Mouse (Mus musculus) 3134 (cell line): Measurements from ENCODE around the gene Gm10271.

Experiments
- DNase-seq: peaks from one replicate; pipeline ENCODE4 v3.0.0-alpha.2; 2011; ENCODE audit warnings: low spot score; ENCODE audit not compliant: insufficient read length; ENCODE audit errors: extremely low read depth

Gm10271 gene

GRCm38 (mm10) chr10:116980273-116980672 is 7.9 kb upstream of the Gm10271 start:
- DNase-seq = no peak

DNA sequence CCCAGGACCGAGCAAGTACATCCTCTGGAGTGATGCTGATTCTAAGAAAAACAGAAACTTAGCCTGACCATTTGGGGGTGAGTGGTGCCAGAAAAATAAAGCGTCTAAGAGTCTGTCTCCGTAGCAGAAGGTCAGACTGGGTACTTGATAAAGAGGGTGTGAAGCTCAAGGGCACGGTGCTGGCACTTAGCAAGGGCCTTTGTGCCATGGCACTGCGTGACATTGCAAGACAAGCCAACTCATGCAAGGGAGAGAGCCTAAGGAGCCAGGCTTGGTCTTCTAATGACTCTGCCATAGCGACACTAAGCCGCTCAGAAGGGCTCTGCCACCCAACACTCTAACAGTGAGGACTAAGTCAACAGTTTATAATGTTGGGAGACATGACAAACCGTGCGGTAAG is 6.4 kb upstream of the Gm10271 start:
- no peak for DNase-seq

- DNase-seq = no peak
Measured at GRCm38 (mm10) chr10:116977858-116978257, 5.4 kb upstream of the Gm10271 start.

DNA sequence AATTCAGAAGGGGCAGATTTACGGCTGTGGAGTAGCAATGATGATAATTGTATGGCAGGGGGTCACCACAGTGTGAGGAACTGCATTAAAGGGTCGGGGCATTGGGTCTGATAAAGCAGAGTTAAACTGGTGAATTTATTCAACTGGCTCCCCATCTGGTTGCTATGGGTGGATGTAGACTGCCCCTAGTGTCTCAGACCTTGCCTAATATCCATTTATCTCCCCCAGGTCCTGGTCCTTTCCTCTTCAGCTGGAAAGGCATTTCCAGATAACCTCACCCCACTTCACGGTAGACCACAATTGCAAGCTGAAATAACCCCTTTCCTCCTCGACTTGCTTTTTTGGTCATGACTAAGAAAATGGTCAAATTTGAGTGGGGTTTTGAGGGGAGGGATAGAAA is 5.0 kb upstream of the Gm10271 start:
- no peak for DNase-seq

DNA sequence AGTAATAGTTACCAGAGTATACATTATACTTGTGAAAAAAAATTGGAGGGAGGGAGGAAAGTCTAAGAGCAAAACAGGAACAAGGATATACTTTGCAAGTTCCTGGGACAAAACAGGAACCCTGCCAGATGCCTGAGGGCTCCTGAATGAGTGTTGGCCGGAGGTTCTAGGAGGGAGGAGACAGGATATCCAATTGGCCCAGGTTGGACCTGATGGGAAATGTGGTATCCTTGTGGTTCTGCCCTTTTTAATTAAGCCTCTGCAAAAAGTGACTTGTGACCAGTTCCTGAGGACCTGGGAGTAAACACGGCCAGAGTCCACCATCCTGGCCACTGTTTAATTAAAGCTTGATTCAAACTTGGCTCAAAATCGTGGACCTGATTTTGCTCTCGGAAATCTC is 3.7 kb downstream of the Gm10271 start:
- DNase-seq = peak; percentile 35

DNA sequence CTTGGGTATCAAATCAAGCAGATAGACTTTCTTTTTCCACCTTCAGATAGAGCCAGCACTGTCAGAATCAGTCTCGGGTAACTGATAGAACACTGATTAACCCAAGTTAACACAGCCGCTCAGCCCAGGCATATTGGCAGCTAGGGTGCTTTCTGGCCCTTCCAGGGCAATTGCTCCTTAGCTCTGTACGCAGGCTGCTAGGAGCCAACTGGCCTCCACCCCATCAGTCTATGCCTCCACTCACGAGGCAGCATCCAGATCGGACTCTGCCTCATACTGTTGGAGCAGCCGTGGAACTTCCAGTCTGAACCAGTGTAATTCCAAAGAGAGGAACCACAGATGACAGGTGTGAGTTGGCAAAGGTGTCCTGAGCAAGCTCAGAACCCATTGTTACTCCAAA is 6.3 kb downstream of the Gm10271 start:
- no peak for DNase-seq

GRCm38 (mm10) chr10:116965297-116965696 is 7.1 kb downstream of the Gm10271 start:
- DNase-seq = no peak

DNA sequence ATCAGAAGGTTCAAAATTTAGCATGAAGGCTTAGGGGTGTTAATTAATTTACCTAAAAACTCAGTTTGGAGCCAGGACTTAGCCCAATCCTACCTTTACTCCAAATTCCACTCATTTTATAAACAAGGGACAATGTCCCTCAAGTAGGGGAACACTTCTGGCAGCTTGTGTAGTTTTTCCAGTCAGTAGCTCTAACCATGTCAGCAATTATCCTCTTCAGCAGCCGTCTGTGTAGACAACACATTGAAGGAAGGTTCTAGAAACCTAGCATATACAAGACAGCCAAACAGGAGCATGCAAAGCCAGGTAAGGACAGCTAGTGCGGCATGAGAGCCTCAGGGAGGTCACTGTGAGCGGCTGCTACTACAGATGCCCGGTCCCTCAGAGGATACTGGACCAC is 7.8 kb downstream of the Gm10271 start:
- no peak for DNase-seq

- DNase-seq = no peak
Measured at GRCm38 (mm10) chr10:116964084-116964483, 8.3 kb downstream of the Gm10271 start.

DNA sequence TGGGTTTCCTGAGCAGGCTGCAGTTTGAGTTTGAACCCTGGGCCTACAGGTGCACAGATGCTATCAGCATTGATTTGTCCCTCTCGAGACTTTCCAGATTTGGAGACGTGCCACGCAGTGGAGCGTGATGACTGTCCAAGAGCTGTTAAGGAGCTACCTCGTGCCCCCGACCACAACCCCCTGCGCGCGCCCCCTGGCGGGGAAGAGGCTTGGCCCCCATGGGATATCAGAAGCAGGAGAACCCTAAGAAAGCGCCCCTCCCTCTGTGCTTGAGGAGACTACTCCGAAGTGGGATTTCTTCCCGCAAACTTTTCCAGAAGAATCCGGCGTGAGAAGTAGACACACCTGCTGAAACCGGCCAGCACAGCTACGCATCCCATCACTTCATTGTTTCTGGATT is 9.6 kb downstream of the Gm10271 start:
- no peak for DNase-seq

DNA sequence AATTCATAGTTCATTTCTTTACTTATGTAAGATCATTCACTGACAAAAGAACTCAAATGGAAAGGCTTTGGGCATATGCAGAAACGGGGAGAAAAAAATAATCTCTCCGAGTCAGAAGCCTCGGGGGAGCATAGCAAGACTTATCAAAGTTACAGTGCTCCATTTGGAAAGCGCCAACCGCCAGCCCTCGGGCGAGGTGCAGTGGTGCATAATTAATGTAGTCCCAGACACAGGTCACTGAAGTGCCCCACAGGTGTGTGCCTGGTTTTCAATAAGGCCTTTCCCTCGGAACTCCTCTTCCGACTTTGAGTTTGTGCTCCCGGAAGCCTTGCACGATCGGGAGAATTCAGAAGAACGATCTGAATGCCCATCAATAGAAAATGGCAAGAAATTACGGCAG is 10.3 kb downstream of the Gm10271 start:
- DNase-seq = no peak

DNA sequence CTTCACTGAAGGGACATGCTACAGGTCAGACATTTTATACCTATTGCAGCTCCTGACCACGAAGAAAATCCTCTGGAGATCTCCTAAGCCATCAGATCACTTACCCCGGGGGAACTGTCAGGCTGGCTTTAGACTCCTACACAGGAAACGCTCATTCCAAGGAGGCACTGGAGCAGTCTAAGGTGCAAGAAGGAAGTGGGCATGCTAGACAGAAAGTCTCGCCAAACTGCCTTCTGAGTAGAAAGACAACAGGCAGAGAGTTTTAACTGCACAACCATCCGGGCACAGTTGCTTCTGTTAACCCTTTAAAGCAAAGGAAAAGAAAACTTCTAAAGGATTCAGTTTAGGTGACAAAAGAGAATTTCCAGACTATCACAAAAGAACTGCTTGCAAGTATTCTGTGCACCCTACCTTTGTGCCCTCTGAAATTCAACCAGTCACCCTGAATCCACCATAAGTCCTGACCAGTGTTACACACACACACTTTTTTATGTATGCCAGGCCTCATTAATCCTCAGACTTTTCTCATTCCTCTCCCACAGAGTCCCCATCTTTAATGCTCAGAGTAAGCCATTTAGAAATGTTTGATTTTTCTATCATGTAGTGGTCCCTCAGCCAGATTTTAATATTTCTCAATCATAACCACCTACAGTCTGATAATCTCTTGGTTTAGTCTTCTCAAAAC is 14.4 kb downstream of the Gm10271 start:
- no peak for DNase-seq

- DNase-seq = no peak
Measured at GRCm38 (mm10) chr10:116956483-116957158, 15.8 kb downstream of the Gm10271 start.

GRCm38 (mm10) chr10:116955191-116955590 is 17.2 kb downstream of the Gm10271 start:
- DNase-seq = no peak

GRCm38 (mm10) chr10:116950886-116951285 is 21.5 kb downstream of the Gm10271 start:
- DNase-seq = no peak

- DNase-seq = peak; percentile 83
Measured at GRCm38 (mm10) chr10:116950009-116950769, 22.2 kb downstream of the Gm10271 start, which contains the start of gene Rab3ip. Gene Rab3ip (minus strand): TSS chr10:116950769.

DNA sequence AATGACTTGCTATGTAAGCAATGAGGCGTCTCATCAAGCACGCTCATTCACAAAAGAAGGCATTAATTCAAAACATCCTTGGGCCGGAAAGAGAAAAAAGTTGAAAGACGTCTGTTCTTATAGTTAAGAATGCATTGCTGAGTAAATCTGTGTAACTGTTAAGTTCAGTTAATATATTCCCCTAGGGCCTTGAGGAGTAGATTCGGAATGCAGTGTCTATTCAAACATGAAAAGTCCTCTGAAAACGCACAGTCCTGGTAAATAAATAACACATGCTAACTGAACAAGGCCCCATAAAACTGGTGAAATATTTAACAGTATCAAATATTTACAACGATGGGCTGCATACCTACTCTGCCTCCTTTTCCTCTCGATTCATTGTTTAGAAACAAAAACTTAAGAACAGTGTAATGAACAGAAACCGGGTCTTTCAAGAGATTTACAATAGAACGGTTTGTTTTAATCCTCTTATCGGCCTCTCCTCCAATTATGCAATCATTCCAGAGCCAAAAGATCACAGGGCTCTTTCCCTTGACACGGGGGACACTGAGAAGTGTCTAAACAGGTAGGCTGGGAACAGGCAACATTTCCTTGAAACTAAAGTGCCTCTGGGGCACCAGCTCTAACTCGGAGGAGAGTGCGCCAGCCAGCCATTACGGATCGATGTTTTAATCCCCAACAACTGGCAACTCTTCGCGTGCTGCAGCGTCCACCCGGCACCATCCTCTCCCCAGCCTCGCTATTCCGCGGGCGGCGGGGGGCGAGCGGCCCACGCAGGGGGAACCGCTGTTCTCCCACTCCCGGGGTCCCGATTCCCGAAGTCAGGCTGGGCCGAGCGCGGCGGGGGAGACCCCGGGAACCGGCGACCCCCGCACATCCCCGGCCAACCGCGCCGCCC is 23.0 kb downstream of the Gm10271 start:
- DNase-seq = peak; percentile 55

DNA sequence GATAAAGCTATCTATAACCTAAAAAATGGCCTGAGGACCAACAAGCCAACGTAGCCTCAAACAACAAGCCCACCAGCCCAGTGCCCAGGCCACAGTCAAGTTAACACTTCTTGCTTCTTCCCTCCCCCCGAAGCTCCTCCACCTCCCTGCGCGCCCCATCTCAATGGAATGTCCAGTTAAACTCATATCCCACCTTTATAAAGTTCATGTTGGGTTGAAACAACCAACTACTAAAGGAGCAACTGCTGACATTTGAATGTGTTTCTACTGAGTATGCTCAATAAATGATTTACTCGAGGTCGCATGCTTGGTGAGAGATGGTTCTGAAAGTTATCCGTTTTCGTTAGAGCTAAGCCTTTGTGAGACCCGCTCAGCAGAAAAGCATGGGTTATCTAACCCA is 24.0 kb downstream of the Gm10271 start:
- no peak for DNase-seq

DNA sequence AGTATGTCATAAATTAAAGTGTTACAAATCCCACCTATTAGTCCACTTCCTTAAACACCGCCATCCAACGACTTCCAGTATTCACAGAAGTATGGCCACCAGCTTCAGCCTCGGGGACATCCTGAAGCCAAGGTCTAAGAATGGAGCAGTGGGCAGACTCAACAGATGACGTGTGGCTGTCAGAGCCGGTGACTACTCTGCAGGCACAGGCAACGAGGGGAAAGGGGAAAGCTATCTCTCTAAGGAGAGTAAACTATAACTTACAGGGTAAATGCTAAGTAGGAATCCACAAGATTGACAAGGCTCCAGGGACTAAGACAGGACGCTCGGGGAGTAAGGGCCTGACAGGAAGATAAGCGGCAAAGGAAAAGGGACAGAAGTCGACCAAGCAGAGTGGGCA is 27.5 kb downstream of the Gm10271 start:
- no peak for DNase-seq

DNA sequence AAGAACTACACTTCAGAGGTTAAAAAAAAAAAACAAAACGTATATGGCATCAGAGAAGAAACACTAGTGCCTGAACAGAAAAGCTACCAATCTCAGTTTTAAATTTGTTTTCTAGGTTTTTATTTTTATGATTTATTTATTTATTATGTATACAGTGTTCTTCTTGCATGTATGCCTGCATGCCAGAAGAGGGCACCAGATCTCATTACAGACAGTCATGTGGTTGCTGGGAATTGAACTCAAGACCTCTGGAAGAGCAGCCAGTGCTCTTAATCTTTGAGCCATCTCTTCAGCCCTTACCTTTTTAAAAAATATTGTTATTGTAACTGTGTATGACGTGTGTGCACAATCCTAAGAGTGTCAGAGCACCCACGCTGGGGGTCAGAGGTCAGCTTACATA is 28.3 kb downstream of the Gm10271 start:
- no peak for DNase-seq

DNA sequence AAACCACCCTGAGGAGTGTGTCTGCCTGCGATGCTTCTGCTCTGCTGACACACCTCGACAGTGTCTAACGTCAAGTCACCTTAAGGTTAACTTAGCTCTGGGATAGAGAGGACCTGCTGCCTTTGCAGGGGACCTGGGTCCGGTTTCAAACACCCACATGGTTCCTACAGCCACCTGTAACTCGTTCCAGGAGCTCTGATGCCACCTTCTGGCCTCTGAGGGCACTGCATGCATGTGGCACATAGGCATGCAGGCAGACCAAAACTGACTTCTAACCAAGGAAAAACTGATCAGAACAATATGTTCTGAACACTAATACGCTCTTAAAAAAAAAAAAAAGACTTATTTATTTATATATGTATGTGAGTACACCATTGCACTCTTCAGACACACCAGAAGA is 29.4 kb downstream of the Gm10271 start:
- no peak for DNase-seq
